Mouse (Mus musculus) heart, postnatal 0 days (tissue): ENCODE measurements at regions not wholly inside any gene's neighbourhood (a gene's known extent, or its start where the extent isn't known, plus 50 kb on each side); places are given as distances from the start of the nearest gene placed in this dataset.

ENCODE experiments used
- ATAC-seq: fragments of 200-750 bp; cut with Nextera tagmentation; 2 replicates; pipeline ENCODE4 v1.8.0; 2017; ENCODE audit warnings: low read depth, moderate number of reproducible peaks, moderate library complexity; ENCODE audit not compliant: insufficient read depth
- DNase-seq: peaks from one replicate; pipeline ENCODE4 v3.0.0-alpha.2; 2016; ENCODE audit warnings: low spot score
- H3K27ac ChIP-seq: fragments of 300-500 bp; sonication (generic); 2 replicates; pipeline ENCODE4 v1.5.1; 2014; ENCODE audit warnings: low read depth, mild to moderate bottlenecking
- H3K27me3 ChIP-seq: fragments of 300-500 bp; sonication (generic); 2 replicates; pipeline ENCODE4 v1.6.1; 2014; ENCODE audit warnings: low read length, mixed read lengths; ENCODE audit not compliant: control insufficient read depth, insufficient read depth
- H3K36me3 ChIP-seq: fragments of 300-500 bp; sonication (generic); replicated peaks from 2 replicates; pipeline ENCODE4 v1.6.1; 2014; ENCODE audit warnings: low read length, mixed read lengths; ENCODE audit not compliant: control insufficient read depth, insufficient read depth
- H3K4me1 ChIP-seq: fragments of 300-500 bp; sonication (generic); 2 replicates; pipeline ENCODE4 v1.6.1; 2014; ENCODE audit warnings: antibody characterized with exemption; ENCODE audit not compliant: control insufficient read depth, insufficient read depth
- H3K4me2 ChIP-seq: fragments of 300-500 bp; sonication (generic); 2 replicates; pipeline ENCODE4 v1.6.1; 2014; ENCODE audit warnings: low read depth, mild to moderate bottlenecking, low read length, moderate library complexity
- H3K4me3 ChIP-seq: fragments of 300-500 bp; sonication (generic); 2 replicates; pipeline ENCODE4 v1.5.1; 2014; ENCODE audit warnings: low read depth, low read length
- H3K9ac ChIP-seq: fragments of 300-500 bp; sonication (generic); replicated peaks from 2 replicates; pipeline ENCODE4 v1.6.1; 2014; ENCODE audit warnings: low read depth, low read length, mixed read lengths
- H3K9me3 ChIP-seq: fragments of 300-500 bp; sonication (generic); replicated peaks from 2 replicates; pipeline ENCODE4 v1.6.1; 2016; ENCODE audit warnings: low read length; ENCODE audit not compliant: control insufficient read depth
- CTCF ChIP-seq: IDR thresholded peaks from 2 replicates; pipeline ENCODE4 v1.5.1; 2016; ENCODE audit warnings: antibody characterized with exemption, control low read depth, low read depth
- EP300 ChIP-seq: IDR thresholded peaks from 2 replicates; pipeline ENCODE4 v1.6.1; 2016; ENCODE audit warnings: antibody characterized with exemption, low read depth
- WGBS: fragments of 180-500 bp; shearing (Covaris S2); extraction: QIAGEN DNeasy Blood & Tissue Kit; methylation state at CpG from one replicate; pipeline ENCODE4 v1.1.7; 2014; 5-methylcytosine and 5-hydroxymethylcytosine counted together

DNA sequence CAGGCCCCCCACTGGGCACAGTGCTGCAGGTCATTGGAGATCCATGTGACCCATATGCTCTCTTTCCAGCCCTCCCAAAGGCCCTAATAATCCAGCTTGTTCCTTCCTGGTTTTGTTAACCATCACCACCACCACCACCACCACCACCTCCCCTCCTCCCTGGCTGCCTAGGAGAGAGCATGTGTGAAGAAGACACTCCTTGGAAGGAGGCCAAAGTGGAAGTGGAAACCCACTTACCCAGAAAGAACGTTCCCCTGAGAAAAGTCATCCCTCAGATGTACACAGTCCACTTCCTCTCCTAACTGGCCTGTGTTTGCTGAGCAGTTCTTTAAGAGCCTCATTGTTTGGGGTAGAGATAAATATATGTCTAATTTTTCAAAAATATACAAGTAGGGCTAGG, 62.9 kb upstream of the Hand1 start:
- no peaks in the 10 kb centered on the region for H3K36me3 ChIP-seq
- no peaks in the 10 kb centered on the region for H3K4me1 ChIP-seq
- no peak for TF ChIP-seq EP300
- no peak for TF ChIP-seq CTCF
- no peak overlapping the region for H3K9ac ChIP-seq
- H3K9me3 ChIP-seq: no peaks in the 10 kb centered on the region
- H3K4me3 ChIP-seq: no peak overlapping the region
- H3K27ac ChIP-seq: no peak overlapping the region
- 37% methylated on average over 1 of the region's 1 CpGs for WGBS
- no peaks in the 10 kb centered on the region for H3K27me3 ChIP-seq
- ATAC-seq (no peak), DNase-seq (no peak)
- H3K4me2 ChIP-seq: no peak overlapping the region

DNA sequence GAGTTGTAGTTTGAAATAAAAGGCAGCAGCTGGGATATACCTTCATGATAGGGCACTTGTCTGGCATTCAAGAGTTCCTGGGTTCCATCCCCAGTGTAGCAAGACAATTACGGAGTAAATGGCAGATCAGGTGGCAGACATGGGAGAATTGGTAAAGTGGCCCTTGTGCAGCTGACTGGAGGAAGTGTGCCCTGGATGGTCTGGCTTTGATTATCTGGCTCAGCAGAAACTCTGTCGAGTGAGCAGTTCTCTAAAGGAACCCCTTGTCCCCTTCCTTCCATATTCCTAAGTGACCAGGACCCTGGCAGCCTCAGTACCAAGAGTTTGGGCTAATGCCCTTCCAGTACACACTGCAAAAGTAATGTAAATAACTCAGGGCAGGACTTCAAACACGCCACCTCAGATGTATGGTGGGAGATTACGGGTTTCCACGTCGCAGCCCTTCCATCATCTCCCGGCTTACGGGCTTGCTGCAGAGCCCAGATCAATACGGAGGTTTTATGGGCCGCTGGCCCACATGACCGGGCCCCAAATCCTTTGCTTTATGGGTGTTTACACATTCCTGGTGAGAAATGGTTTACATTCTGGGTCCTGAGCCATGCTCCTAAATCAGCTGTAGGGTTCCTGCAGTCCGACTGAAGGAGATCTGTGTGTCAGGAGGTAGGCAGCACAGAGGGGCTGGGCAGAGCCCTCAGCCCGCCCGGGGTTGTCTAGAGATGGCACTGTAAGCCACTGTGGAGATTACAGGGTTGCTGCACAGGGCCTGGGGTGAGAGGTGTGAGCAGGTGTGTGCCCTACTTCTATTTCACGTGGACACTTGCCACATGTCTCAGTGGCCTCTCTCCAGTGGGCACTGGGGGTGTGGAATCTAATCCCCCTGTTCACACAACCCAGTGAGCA, 50.4 kb upstream of the Hand1 start:
- ATAC-seq (no peak), DNase-seq (no peak)
- TF ChIP-seq EP300 (no peak), CTCF (no peak)
- Histone ChIP-seq H3K27ac (no peak overlapping the region), H3K4me1 (no peaks in the 10 kb centered on the region), H3K9me3 (no peaks in the 10 kb centered on the region), H3K36me3 (no peaks in the 10 kb centered on the region), H3K27me3 (no peaks in the 10 kb centered on the region), H3K4me3 (no peak overlapping the region), H3K4me2 (no peak overlapping the region), H3K9ac (no peak overlapping the region)
- WGBS: 76% methylated on average over 15 of the region's 15 CpGs
